Mouse (Mus musculus): Measurements from ENCODE around the gene Lypd6b.
A peak's percentile ranks its signal among the peaks of the same experiment; 100 is the strongest.

The Lypd6b gene

DNA sequence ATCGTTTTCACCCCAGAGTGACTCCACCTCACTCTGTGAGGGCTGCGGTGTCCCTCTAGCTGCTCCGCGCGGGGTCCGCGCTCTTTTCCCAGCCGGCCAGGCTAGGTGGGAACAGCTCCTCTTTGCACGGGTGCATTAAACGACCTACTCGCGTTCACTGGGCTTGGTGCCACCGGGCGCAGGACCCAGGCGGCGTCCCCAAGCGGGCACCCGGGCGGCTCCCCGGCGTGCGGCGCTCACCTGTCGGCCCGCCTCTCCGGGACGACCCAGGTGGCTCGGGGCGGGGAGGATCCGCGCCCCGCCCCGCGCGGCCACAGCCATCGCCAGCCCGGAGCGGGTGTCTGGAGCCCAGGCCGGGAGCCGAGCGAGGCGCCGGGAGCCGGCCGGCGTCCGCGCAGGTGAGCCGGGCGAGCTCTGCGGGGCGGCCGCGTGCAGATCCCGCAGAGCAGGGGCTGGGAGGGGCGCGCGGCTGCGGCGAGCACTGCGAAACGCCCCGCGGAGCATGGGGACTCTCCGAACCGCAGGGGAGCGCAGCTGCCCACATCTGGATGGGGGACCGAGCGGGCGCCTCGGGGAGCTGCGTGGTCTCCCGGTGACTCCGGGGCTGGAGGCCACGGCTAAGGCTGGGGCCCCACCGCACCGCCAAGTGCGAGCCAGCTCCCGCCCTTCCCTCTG lies at the start of gene Lypd6b:
Gene Lypd6b, plus strand, starts transcription at position 313 of the 675 bp plus-strand sequence.
- DNase-seq (ENCODE audit: low read depth, low spot score), result peak; percentile 23

DNA sequence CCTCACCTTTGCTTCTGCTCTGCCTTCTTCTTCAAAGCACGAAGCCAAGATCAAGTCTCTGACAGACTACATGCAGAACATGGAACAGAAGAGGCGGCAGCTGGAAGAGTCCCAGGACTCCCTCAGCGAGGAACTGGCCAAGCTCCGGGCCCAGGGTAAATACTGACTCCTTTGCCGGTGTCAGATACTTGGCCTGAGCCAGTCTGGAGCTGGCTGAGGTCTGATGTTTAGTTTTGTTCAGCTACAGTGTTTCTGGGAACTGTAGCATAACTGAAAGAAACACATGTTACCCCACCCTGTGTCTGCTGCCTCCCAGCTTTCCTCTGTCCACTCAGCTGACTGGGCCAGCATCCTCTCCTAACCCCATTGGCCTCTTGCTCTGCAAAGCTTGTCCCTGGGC lies 48.4 kb upstream of the Lypd6b start:
- no peak for DNase-seq (ENCODE audit: low read depth, low spot score)

DNA sequence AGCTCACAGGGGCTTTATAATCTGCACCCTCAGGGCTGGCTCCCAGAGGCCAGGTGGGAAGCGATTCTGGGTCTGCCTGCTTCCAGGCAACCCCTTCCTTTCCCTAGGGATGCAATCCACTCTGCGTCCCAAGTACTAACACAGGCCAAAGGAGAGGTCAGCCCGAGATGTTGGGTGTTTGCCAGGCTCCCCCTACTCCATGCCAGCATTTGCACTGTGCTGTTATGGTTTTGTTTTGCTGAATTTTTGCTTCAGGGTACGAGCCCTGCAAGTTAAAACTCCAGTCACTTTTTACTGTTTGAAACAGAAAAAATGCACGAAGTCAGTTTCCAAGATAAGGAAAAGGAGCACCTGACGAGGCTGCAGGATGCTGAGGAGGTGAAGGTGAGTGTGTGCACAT lies 46.5 kb upstream of the Lypd6b start:
- no peak for DNase-seq (ENCODE audit: low read depth, low spot score)

DNA sequence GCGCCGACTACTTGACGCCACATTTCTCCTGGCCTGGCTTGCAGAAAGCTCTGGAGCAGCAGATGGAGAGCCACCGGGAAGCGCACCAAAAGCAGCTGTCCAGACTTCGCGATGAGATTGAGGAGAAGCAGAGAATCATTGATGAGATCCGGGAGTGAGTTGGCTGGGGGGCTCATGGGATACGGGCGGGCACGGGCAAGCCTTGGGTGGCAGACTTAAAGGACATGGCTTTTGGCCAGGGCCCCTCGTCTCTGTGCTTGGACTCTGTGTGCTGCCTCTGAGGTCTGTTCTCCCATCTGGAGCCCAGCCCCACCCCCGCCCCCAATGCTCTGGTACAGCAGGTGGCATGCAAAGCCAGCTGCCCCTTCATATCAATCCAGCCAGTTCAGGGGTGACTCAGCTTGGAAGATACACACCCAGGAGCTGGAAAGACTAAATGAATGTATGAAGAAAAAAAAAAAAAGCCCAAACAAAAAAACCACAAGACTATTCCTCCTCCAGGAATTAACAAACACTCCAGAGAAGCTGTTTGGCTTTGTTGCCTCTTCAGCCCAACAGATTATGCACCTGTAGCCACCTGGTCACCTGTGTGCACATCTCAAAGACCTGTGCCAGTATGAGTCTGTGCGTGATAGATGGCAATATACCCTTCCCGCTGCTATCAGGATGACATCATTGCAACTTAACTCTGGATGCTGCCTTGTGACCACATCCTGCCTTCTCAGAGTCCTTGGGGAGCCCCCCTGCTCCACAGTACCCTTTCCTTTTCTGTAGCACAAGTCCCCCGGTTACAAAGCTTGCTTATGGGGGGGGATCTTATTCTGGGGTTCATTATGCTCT lies 45.4 kb upstream of the Lypd6b start:
- DNase-seq (ENCODE audit: low read depth, low spot score), result no peak

DNA sequence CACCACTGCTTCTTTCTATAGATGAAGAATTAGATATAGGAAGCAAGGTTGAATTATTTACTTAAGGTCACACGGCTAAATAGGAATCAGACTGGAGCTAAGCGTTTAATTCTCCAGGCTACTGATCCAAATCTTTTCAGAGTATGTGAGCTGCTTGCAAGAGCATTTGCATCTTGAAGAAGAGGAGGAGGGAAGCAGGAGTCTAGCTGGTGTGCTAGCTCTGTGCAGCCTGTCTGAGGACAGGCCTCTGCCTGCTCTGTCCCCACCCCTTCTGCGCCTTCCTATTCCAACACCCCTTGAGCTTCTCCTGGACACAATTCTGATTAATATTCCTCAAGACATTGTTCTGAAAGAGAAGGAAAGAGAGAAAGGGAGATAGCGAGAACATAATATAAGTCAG lies 44.6 kb upstream of the Lypd6b start:
- DNase-seq (ENCODE audit: low read depth, low spot score), result no peak

DNA sequence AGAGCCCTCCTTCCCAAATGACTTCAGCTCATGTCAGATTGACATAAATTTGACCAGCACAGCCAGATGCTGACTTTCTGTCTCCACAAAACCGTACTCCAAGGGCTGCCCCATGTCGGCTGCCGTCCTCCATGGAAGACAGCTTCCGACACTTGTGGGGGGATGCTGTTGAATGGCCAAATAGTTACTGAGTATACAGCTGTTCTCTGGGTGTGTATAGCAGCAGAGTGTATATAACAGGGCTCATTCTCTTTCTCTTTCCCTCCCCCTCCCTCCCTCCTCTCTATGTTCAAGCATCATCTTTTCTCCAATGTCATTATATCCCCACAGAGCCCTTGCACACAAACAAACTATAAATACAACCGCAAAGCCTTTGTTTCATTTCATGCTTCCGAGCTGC lies 43.7 kb upstream of the Lypd6b start:
- no peak for DNase-seq (ENCODE audit: low read depth, low spot score)

DNA sequence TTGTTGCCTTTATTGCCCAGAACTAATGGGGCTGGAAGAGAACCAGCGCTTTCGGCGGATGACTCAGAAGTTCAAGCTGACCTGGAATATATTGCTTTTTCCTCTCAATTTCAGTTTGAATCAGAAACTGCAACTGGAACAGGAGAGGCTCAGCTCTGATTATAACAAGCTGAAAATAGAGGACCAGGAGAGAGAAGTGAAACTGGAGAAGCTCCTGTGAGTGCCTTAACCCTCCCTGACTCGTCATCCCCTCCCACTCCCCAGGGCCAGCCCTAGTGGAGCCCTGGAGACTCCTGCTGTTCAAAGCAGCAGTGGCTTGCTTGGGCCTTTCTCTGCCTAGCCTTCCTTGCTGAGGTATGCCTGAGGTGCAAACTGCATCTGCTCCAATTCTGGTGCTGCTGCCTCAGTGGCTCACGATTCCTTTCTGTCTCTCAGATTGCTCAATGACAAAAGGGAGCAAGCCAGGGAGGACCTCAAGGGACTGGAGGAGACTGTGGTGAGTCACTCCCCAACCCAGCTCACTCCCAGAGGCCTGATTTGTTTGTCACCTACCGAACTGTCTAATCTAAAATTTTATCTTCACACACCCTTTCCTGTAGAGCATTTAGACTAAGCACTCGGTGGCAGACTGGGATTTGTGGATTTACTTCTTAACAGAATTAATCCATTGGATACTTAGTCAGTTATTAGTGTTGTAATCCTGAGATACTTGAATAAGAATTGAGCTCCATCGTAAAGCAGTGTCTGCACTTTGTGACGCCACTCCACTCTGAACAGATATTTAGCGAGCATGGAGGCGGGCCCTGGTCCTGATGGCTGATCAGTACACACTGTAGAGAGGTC lies 43.0 kb upstream of the Lypd6b start:
- no peak for DNase-seq (ENCODE audit: low read depth, low spot score)

DNA sequence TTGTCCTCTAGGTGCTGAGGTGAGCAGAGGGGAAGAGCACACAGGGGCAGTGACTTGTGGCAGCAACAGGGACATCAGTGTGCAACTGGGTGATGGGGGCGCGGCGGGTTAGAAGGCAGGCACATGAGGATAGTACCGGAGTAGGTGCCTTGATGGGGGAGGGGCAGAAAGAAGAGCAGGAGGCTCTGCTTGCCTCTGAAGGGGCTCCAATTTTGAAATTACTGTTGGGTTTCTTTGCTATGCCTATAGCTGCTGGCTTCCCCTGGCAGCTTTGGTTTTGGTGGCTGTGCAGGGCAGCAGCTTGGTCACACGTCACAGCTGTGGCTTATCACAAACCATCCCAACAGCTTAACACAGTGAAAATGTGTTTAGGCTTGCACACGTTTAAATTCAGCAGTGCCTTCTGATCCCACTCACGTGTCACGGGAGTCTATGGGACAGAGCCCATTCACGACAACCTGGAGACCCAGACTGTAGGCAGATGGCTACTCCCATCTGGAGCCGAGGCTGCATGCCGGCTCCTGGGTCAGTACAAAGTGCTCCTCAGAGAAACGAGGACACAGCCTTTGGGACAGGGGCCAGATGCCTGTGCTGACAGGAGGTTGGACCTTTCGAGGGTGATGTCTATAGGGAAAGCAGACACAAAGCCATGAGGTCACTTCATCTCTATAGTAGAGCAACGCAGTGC lies 42.2 kb upstream of the Lypd6b start:
- no peak for DNase-seq (ENCODE audit: low read depth, low spot score)

DNA sequence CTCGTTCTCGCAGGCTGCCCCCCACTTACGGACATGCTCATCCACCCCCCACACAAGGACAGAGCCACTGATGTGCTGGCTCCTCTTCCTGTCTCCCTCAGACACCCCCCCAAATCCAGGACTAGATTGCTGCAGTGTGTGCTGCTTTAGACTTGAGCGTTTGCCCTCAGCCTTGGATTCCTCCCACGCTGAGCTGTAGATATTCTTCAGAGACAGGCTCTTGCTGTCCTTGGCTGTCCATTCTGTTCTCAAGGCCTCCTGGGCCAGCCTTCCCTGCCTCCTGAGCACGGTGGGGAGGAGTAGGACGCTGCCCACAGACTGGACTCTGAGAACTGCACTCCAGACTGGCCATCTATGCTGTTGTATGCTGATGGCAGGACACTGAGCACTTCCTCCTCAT lies 40.5 kb upstream of the Lypd6b start:
- DNase-seq (ENCODE audit: low read depth, low spot score), result no peak

DNA sequence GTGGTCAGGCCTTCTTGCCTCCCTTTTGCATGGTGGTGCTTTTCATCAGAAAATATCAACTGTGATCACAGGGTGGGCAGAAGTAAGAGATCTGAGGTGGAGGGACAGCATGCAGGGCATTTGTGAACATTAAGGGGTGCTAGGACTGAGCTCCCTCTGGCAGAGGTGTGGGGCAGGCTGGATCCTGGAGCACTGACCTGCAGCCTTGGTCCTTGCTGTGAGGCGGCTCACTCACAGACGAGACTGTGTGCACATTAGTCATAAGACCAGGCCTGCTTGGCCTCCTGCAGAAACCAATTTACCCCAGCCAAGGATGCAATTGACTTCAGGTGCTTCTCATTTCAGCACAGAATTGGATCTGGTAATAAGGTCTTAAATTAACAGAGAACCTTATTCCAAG lies 39.8 kb upstream of the Lypd6b start:
- DNase-seq (ENCODE audit: low read depth, low spot score), result no peak

DNA sequence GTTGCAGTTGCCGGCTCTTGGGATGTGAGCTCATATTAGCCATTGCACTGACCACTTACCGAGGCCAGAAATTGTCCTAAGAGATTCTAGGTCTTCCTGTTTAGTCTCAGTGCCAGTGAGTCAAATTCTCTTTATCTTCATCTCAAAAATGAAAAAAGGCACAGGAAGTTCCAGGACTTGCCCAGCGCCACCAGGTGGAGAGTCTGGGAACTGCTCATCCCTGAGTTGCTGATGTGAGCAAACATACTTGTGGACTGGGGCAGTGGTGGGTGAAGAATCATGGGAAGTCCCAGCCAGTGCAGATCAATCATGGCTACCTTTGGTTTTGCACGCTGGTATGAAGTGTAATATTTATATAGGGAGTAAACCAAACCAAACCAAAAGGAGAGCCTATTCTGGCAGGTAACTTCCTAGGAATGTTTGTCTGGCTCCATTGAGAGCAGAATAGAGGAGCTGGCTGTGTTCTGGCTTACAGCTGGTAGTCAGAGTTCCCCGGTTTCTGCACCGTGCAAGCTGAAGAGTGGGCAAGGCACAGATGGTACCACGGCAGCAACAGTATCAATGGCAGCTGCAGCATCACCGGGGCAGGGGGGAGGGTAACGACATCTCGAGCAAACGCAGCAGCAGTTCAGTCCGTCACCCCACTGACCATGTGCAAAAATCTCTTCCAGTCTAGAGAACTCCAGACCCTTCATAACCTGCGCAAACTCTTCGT lies 38.7 kb upstream of the Lypd6b start:
- DNase-seq (ENCODE audit: low read depth, low spot score), result peak; percentile 68

DNA sequence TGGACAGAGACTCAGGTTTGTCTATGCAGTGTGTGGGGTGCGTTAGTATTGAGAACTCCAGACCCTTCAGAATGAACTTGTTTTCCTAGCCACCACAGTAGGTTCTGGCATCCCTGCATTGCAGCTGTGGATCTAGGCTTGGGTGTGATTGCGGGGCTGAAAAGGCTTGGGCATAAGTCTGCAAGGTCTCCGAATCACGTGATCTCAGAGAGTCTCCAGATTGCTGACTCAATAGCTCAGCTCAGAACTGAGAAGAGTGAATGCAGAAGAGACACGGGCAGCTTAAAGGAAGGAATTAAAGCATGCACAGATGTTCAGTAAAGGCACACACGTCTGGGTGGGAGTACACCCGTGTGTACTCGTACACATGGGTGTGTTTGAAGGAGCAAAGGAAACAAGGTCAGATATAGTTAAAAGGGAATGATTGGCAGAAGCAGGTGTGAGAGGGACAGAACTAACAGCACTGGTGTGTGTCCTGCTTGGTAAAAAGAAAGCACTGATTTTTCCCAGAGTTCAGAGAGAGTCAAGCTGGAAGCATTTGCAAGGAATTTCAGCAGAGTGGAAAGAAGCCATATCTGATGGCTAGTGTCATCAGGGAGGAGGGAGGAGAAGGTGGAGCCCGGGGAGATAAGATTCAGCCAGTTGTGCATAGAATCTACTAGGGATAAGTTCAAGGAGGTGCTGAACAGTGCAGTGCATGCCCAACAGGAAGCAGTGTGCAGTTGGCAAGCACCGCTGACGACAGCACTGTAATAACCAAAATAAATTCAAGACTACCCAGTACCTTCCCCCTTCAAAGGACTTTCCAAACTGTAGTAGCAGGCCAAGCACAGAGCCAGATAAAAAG lies 37.5 kb upstream of the Lypd6b start:
- DNase-seq (ENCODE audit: low read depth, low spot score), result no peak

DNA sequence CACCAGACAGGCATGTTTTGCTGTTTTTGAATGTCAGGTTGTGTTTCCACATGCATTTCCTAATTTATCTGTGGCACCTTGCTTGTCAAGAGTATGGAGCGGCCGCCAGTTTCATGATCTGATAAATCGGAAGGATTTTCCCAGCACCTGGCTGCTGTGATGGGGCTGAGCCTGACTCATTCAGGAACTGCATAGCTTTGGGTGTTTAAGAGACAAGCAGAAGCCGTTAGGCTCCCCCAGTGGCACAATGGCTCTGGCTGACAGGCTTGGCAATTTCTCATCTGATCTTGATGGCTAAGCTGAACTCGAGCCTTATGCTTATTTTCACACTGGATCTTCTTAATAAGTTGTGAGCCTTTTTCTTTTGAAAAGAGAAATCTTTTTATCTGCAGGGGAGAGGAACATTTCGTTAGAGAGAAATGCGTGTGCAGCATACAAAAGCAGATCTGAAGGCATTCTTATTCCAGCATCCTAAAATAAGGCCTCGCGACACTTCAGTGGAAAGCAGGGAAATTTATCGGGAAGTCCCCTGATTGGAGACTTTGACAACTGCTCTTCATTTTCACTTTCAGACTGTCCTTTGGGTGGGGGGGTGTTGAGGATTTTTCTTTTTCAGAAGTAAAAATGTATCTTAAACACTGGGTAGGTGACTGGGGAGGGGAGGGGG lies 35.8 kb upstream of the Lypd6b start:
- no peak for DNase-seq (ENCODE audit: low read depth, low spot score)

DNA sequence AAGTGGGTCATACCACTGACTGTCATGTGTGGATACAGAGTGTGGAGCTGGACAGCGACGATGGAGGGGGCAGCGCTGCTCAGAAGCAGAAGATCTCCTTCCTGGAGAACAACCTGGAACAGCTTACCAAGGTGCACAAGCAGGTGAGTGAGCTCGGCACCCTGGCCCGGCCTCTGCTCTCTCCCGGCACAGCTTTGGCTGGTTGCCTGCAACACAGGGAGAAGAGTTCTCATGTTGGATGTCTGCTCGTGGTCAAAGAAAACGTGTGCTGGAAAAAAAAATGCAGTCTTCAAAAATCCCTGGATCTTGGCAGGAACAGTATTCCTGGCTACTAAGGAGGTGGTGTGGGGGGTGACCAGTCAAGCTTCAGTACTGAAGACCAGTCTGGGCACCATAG lies 35.3 kb upstream of the Lypd6b start:
- DNase-seq (ENCODE audit: low read depth, low spot score), result no peak

DNA sequence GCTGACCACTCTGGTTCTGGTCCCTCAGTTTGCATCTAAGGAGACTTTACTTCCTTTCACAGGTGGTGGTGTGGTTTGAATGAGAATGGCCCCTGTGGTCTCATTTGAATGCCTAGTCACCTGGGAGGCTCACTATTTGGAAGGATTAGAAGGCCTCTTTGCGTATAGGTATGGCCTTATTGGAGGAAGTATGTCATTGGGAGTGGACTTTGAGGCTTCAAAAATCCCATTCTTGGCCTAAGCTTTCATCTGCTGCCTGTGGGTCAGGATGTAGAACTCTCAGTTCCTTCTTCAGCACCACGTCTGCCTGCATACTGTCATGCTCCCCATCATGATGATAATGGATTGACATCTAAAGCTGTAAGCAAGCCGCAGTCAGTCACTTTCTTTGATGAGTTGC lies 34.4 kb upstream of the Lypd6b start:
- DNase-seq (ENCODE audit: low read depth, low spot score), result no peak

DNA sequence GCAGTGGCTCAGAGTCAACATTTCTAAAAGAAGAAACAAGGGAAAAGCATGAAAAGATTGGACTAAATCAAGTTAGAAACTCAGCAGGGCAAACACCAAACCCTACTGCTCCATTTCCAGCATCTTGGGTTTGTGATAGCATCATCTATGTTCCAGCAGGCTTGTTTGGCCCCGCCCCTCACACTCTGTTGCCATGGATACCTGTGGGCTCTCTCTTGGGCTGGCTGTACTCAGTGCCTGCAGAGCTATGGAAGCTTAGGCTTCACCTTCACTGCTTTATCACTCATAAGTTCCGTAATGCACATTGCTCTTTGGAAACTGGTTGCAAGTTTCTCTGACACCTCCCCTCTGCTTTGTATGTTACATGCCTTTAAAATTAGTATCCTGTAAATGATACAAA lies 32.4 kb upstream of the Lypd6b start:
- peak; percentile 57 for DNase-seq (ENCODE audit: low read depth, low spot score)

DNA sequence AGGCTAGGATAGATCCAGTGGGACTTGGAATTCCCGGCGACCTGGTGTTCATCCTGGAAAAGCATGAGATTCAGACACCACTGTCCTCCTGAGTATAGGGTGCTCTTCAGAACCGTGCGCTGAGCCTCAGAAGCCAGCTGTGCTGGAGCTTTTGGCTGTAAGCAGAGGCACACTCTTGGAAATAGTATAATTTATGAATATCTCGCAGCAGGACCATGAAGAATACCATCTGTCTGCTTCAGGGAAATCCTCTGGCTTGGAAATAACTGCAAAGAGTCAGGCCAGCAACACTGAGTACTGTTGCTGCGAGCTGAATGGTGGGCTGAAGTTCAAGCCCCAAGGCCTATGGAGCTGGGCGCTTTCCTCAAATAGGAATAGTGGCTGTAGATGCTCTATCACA lies 29.9 kb upstream of the Lypd6b start:
- no peak for DNase-seq (ENCODE audit: low read depth, low spot score)

DNA sequence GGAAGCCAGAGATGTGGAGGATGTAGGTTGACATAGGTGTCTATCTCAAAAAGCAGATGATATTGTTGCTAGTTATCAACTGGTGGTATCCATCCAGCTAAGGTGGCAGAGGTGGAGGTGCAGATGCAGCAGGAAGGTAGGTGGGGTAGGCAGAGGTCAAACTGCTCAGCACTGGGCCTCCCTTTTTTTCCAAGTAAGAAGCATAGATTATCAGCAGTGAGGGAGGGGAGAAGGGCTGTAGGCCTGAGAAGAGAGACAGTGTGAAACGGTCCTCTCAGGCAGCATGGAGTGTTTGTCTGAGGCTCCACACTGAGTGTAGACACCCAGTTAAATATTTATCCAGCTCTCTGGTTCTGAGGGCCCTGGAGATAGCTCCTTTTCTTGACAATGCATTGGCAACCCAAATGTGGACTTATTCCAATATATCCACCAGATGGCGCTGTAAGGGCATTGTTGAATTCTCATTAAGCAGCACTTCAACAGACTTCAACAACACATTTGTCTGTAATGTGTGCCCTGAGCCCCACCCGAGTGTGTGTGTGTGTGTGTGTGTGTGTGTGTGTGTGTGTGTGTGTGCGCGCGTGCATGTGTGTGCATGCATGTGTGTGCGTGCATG lies 23.0 kb upstream of the Lypd6b start:
- DNase-seq (ENCODE audit: low read depth, low spot score), result peak; percentile 70

DNA sequence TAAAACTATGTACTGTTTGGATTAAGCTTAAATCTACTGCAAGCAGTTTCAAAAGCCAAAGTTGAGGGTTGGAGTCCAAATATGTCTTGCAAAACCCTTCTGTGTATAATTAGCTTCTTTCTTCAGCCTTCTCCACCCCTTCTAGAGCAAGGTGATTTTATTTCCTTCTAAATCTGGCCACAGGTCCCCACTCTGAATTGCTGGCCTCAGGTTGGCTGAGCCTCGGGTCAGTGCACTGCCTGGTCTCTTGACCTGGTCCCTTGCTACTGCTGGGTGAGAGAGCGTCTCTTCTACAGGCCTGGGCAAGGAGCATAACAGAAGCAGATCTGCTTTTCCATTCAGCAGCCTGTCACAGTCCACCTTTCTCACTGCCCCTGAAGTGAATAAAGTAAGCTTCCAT lies 18.6 kb upstream of the Lypd6b start:
- DNase-seq (ENCODE audit: low read depth, low spot score), result no peak
